Mouse (Mus musculus): ENCODE results near the gene Tmcc3.

- TF ChIP-seq CTCF (IDR thresholded peaks at IDR 0.05; ENCODE audit: borderline replicate concordance, control insufficient read depth, extremely low read depth, insufficient read depth, low read length, poor library complexity) (peak; percentile 60; the same call in 1 of the 2 replicates), POLR2A (IDR thresholded peaks at IDR 0.05; ENCODE audit: control insufficient read depth, extremely low read depth, insufficient read depth, low read length, poor library complexity) (no peak)
Observed at GRCm38 (mm10) chr10:94461378-94461777, 149.6 kb downstream of the Tmcc3 start.

Measured in thymus, adult 2 months (tissue).